Mouse (Mus musculus): Measurements from ENCODE around the gene Wdr26. TPM values are rescaled to one million over a fixed set of nuclear protein-coding genes. Genes with fewer than 3 reads are reported as not detected.
A peak's percentile ranks its signal among the peaks of the same experiment; 100 is the strongest.

Wdr26 gene
- polyA plus RNA-seq, 1 experiment from 2014 or later, result 48.8 TPM

- 0 out of 2 replicates have a peak, but pooled peaks have one; percentile 39 for ATAC-seq (ENCODE audit: low FRiP score)
- Histone ChIP-seq H3K9ac (no peak overlapping the region), H3K4me2 (no peak overlapping the region), H3K4me1 (peaks cover 9% of the 10 kb centered on the region; the same call in 1 of the 2 replicates), H3K36me3 (replicated peaks) (no peaks in the 10 kb centered on the region), H3K27ac (no peak overlapping the region), H3K9me3 (no peaks in the 10 kb centered on the region), H3K4me3 (replicated peaks) (no peak overlapping the region), H3K27me3 (no peaks in the 10 kb centered on the region)
- 25% methylated on average over 8 of the region's 8 CpGs for WGBS
These were observed 20.7 kb upstream of the Wdr26 start for GRCm38 (mm10) chr1:181232307-181233027.

GRCm38 (mm10) chr1:181231821-181232220 is 20.0 kb upstream of the Wdr26 start:
- Histone ChIP-seq H3K36me3 (replicated peaks) (no peaks in the 10 kb centered on the region), H3K9ac (no peak overlapping the region), H3K4me1 (peaks cover 9% of the 10 kb centered on the region; the same call in 1 of the 2 replicates), H3K27me3 (no peaks in the 10 kb centered on the region), H3K4me3 (replicated peaks) (no peak overlapping the region), H3K27ac (no peak overlapping the region), H3K9me3 (no peaks in the 10 kb centered on the region), H3K4me2 (no peak overlapping the region)
- WGBS, result 88% methylated on average over 9 of the region's 9 CpGs
- no peak for ATAC-seq (ENCODE audit: low FRiP score)

GRCm38 (mm10) chr1:181231262-181231661 is 19.5 kb upstream of the Wdr26 start:
- H3K9me3 ChIP-seq, result no peaks in the 10 kb centered on the region
- no peak for ATAC-seq (ENCODE audit: low FRiP score)
- no peak overlapping the region for H3K9ac ChIP-seq
- H3K4me2 ChIP-seq, result no peak overlapping the region
- no peaks in the 10 kb centered on the region for H3K36me3 ChIP-seq (replicated peaks)
- peaks cover 9% of the 10 kb centered on the region; the same call in 1 of the 2 replicates for H3K4me1 ChIP-seq
- no peak overlapping the region for H3K4me3 ChIP-seq (replicated peaks)
- no peak overlapping the region for H3K27ac ChIP-seq
- H3K27me3 ChIP-seq, result no peaks in the 10 kb centered on the region
- 56% methylated on average over 7 of the region's 7 CpGs for WGBS

GRCm38 (mm10) chr1:181230731-181231148 is 18.9 kb upstream of the Wdr26 start:
- Histone ChIP-seq H3K36me3 (replicated peaks) (no peaks in the 10 kb centered on the region), H3K4me1 (peaks cover 9% of the 10 kb centered on the region; the same call in 1 of the 2 replicates), H3K4me2 (no peak overlapping the region), H3K9me3 (no peaks in the 10 kb centered on the region), H3K4me3 (replicated peaks) (no peak overlapping the region), H3K9ac (no peak overlapping the region), H3K27ac (no peak overlapping the region), H3K27me3 (no peaks in the 10 kb centered on the region)
- 46% methylated on average over 10 of the region's 10 CpGs for WGBS
- no peak for ATAC-seq (ENCODE audit: low FRiP score)

GRCm38 (mm10) chr1:181229046-181229445 is 17.2 kb upstream of the Wdr26 start:
- 90% methylated on average over 5 of the region's 5 CpGs for WGBS
- no peaks in the 10 kb centered on the region for H3K36me3 ChIP-seq (replicated peaks)
- ATAC-seq (ENCODE audit: low FRiP score), result no peak
- no peaks in the 10 kb centered on the region for H3K9me3 ChIP-seq
- no peak overlapping the region for H3K9ac ChIP-seq
- no peaks in the 10 kb centered on the region for H3K27me3 ChIP-seq
- no peak overlapping the region for H3K4me2 ChIP-seq
- H3K4me1 ChIP-seq, result peaks cover 9% of the 10 kb centered on the region; the same call in 1 of the 2 replicates
- no peak overlapping the region for H3K27ac ChIP-seq
- H3K4me3 ChIP-seq (replicated peaks), result no peak overlapping the region

GRCm38 (mm10) chr1:181228591-181228990 is 16.8 kb upstream of the Wdr26 start:
- no peaks in the 10 kb centered on the region for H3K27me3 ChIP-seq
- WGBS, result 73% methylated on average over 5 of the region's 5 CpGs
- no peak overlapping the region for H3K27ac ChIP-seq
- no peaks in the 10 kb centered on the region for H3K9me3 ChIP-seq
- no peaks in the 10 kb centered on the region for H3K36me3 ChIP-seq (replicated peaks)
- H3K4me2 ChIP-seq, result no peak overlapping the region
- H3K4me3 ChIP-seq (replicated peaks), result no peak overlapping the region
- peaks cover 9% of the 10 kb centered on the region; the same call in 1 of the 2 replicates for H3K4me1 ChIP-seq
- H3K9ac ChIP-seq, result no peak overlapping the region
- ATAC-seq (ENCODE audit: low FRiP score), result no peak

- H3K4me3 ChIP-seq (replicated peaks), result no peak overlapping the region
- ATAC-seq (ENCODE audit: low FRiP score), result no peak
- H3K4me1 ChIP-seq, result peaks cover 9% of the 10 kb centered on the region; the same call in 1 of the 2 replicates
- 80% methylated on average over 11 of the region's 11 CpGs for WGBS
- no peak overlapping the region for H3K27ac ChIP-seq
- no peak overlapping the region for H3K4me2 ChIP-seq
- H3K9ac ChIP-seq, result no peak overlapping the region
- H3K27me3 ChIP-seq, result no peaks in the 10 kb centered on the region
- no peaks in the 10 kb centered on the region for H3K9me3 ChIP-seq
- no peaks in the 10 kb centered on the region for H3K36me3 ChIP-seq (replicated peaks)
These were observed 16.0 kb upstream of the Wdr26 start for GRCm38 (mm10) chr1:181227804-181228203.

- Histone ChIP-seq H3K9me3 (no peaks in the 10 kb centered on the region), H3K27ac (no peak overlapping the region), H3K4me2 (no peak overlapping the region), H3K36me3 (replicated peaks) (no peaks in the 10 kb centered on the region), H3K4me1 (peaks cover 9% of the 10 kb centered on the region; the same call in 1 of the 2 replicates), H3K27me3 (no peaks in the 10 kb centered on the region), H3K9ac (no peak overlapping the region), H3K4me3 (replicated peaks) (no peak overlapping the region)
- ATAC-seq (ENCODE audit: low FRiP score), result no peak
- 88% methylated on average over 11 of the region's 11 CpGs for whole genome bisulfite sequencing
These were observed 15.0 kb upstream of the Wdr26 start for GRCm38 (mm10) chr1:181226850-181227249.

- Histone ChIP-seq H3K27me3 (no peaks in the 10 kb centered on the region), H3K4me1 (no peaks in the 10 kb centered on the region), H3K36me3 (replicated peaks) (no peaks in the 10 kb centered on the region), H3K27ac (no peak overlapping the region), H3K4me3 (replicated peaks) (no peak overlapping the region), H3K9ac (no peak overlapping the region), H3K9me3 (no peaks in the 10 kb centered on the region), H3K4me2 (no peak overlapping the region)
- no peak for ATAC-seq (ENCODE audit: low FRiP score)
- WGBS, result 75% methylated on average over 5 of the region's 5 CpGs
These were observed 13.5 kb upstream of the Wdr26 start for GRCm38 (mm10) chr1:181225281-181225680.

GRCm38 (mm10) chr1:181222041-181222440 is 10.2 kb upstream of the Wdr26 start:
- 26% methylated on average over 1 of the region's 1 CpGs for WGBS
- no peak for ATAC-seq (ENCODE audit: low FRiP score)

GRCm38 (mm10) chr1:181216315-181216714 is 4.5 kb upstream of the Wdr26 start:
- no peak overlapping the region for H3K4me3 ChIP-seq (replicated peaks)
- peaks cover 8% of the 10 kb centered on the region for H3K4me1 ChIP-seq
- H3K27ac ChIP-seq, result no peak overlapping the region
- H3K4me2 ChIP-seq, result no peak overlapping the region
- WGBS, result 54% methylated on average over 4 of the region's 4 CpGs
- no peak overlapping the region for H3K9ac ChIP-seq
- H3K27me3 ChIP-seq, result no peaks in the 10 kb centered on the region
- no peaks in the 10 kb centered on the region for H3K36me3 ChIP-seq (replicated peaks)
- no peaks in the 10 kb centered on the region for H3K9me3 ChIP-seq
- ATAC-seq (ENCODE audit: low FRiP score), result no peak

More at GRCm38 (mm10) chr1:181222041-181222440, 10.2 kb upstream of the Wdr26 start:
- no peak overlapping the region for H3K4me2 ChIP-seq
- no peaks in the 10 kb centered on the region for H3K9me3 ChIP-seq
- H3K4me3 ChIP-seq (replicated peaks), result no peak overlapping the region
- no peaks in the 10 kb centered on the region for H3K4me1 ChIP-seq
- H3K36me3 ChIP-seq (replicated peaks), result no peaks in the 10 kb centered on the region
- H3K27ac ChIP-seq, result no peak overlapping the region
- H3K9ac ChIP-seq, result no peak overlapping the region
- H3K27me3 ChIP-seq, result no peaks in the 10 kb centered on the region

GRCm38 (mm10) chr1:181214296-181215035 is 2.7 kb upstream of the Wdr26 start:
- H3K4me2 ChIP-seq, result no peak overlapping the region
- H3K4me1 ChIP-seq, result peaks cover 18% of the 10 kb centered on the region
- H3K9ac ChIP-seq, result no peak overlapping the region
- no peak for ATAC-seq (ENCODE audit: low FRiP score)
- no peak overlapping the region for H3K4me3 ChIP-seq (replicated peaks)
- no peaks in the 10 kb centered on the region for H3K36me3 ChIP-seq (replicated peaks)
- no peaks in the 10 kb centered on the region for H3K27me3 ChIP-seq
- no peaks in the 10 kb centered on the region for H3K9me3 ChIP-seq
- WGBS, result 85% methylated on average over 8 of the region's 8 CpGs
- H3K27ac ChIP-seq, result no peak overlapping the region
